Mouse (Mus musculus): ENCODE data around the gene Klrb1. TPM values are rescaled to one million over a fixed set of nuclear protein-coding genes. Genes with fewer than 3 reads are reported as not detected.

The Klrb1 gene
- total and polyA plus RNA-seq, 3 experiments, result not detected

DNA sequence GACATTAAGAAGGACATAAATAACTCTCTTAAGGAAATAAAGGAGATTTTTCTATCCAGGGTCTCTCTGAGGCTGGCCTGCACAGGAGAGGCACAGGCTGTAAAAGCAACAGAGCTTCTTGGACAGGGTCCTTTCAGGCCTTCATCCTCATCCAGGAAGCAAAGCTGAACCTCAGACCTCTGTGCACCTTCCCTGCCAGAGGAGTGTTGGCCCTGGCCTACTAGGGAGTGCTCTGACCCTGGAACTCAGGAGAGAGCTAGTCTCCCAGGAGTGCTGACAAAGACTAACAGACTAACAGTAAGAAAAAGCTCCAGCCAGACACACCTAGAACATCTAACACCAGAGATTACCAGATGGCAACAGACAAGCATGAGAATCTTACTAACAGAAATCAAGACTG lies 43.3 kb downstream of the Klrb1 start:
- intact Hi-C loops (cut with DNase I), result no loop called here
- DNase-seq, result no peak
- no peaks in the 10 kb centered on the region for H3K27me3 ChIP-seq (ENCODE audit: control insufficient read depth, insufficient read depth, low read length)
- H3K4me3 ChIP-seq, result no peak overlapping the region
- TF ChIP-seq CTCF (IDR thresholded peaks at IDR 0.05) (no peak), POLR2A (IDR thresholded peaks at IDR 0.05; ENCODE audit: insufficient read depth, low read depth, low read length) (no peak), EP300 (IDR thresholded peaks at IDR 0.05; ENCODE audit: insufficient read depth, low read depth, low read length) (no peak)
- no peaks in the 10 kb centered on the region for H3K36me3 ChIP-seq (ENCODE audit: control insufficient read depth, insufficient read depth, low read length)
- H3K79me2 ChIP-seq (replicated peaks; ENCODE audit: control insufficient read depth, insufficient read depth, low read length), result no peaks in the 10 kb centered on the region
- H3K4me1 ChIP-seq (ENCODE audit: control insufficient read depth, insufficient read depth, low read length), result no peaks in the 10 kb centered on the region
- H3K9ac ChIP-seq (ENCODE audit: low read depth, low read length), result no peak overlapping the region
- H3K27ac ChIP-seq, result no peak overlapping the region

DNA sequence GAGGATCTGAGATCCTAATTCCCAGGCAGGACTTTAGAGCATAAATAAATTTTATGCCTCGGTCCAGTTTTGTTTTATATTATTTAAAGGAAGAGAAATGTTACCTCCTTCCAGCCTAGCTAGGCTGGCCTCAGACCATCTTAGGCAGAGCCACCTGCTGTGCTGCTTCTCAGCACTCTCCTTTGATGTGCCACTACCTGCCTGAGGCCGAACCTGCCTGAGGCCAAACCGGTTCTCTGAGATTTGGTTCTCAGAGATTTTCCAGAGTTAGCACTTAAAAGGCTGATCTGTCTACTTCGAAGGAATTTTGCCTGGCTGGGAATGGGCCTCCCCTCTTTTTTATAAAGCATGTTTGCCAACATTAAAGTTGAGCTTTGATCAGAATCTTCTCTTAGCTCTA lies 52.9 kb downstream of the Klrb1 start:
- H3K36me3 ChIP-seq (ENCODE audit: control insufficient read depth, insufficient read depth, low read length), result no peaks in the 10 kb centered on the region
- no peaks in the 10 kb centered on the region for H3K79me2 ChIP-seq (replicated peaks; ENCODE audit: control insufficient read depth, insufficient read depth, low read length)
- H3K27me3 ChIP-seq (ENCODE audit: control insufficient read depth, insufficient read depth, low read length), result no peaks in the 10 kb centered on the region
- H3K27ac ChIP-seq, result no peak overlapping the region
- no peaks in the 10 kb centered on the region for H3K4me1 ChIP-seq (ENCODE audit: control insufficient read depth, insufficient read depth, low read length)
- H3K9ac ChIP-seq (ENCODE audit: low read depth, low read length), result no peak overlapping the region
- H3K4me3 ChIP-seq, result no peak overlapping the region
- no peak for DNase-seq
- 49% methylated on average over 4 of the region's 4 CpGs for WGBS
- TF ChIP-seq CTCF (IDR thresholded peaks at IDR 0.05), result no peak
- TF ChIP-seq POLR2A (IDR thresholded peaks at IDR 0.05; ENCODE audit: insufficient read depth, low read depth, low read length), result no peak
- no peak for TF ChIP-seq EP300 (IDR thresholded peaks at IDR 0.05; ENCODE audit: insufficient read depth, low read depth, low read length)
- intact Hi-C loops (cut with DNase I), result no loop called here

DNA sequence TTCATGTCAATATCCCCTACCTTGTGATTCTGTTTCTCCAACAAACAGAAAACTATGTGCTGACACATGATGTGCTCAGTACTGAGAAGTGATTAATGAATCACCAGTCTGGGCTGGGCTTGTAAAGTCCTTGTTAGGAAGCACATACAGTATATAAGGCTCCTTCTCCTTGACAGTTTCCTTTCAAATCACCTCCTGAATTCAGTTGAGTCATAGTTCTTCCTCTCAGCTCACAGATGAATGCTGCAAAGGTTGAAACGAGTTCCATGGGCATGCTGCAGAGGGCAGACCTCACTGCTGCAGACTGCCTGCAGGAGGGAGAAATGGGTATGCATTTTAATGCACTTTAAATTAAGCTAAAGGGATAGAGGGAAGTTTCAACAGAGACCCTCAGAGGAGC lies 60.7 kb downstream of the Klrb1 start, which contains the start of gene Clec2h:
Clec2h (plus strand) TSS at position 180 of the 400 bp plus-strand sequence.
- WGBS, result 3% methylated on average over 1 of the region's 1 CpGs
- no peak for DNase-seq
- no peak within 1 kb of the TSS for H3K9ac ChIP-seq (ENCODE audit: low read depth, low read length)
- TF ChIP-seq EP300 (IDR thresholded peaks at IDR 0.05; ENCODE audit: insufficient read depth, low read depth, low read length) (no peak), POLR2A (IDR thresholded peaks at IDR 0.05; ENCODE audit: insufficient read depth, low read depth, low read length) (no peak), CTCF (IDR thresholded peaks at IDR 0.05) (no peak)
- no peaks in the 10 kb centered on the region for H3K36me3 ChIP-seq (ENCODE audit: control insufficient read depth, insufficient read depth, low read length)
- H3K27me3 ChIP-seq (ENCODE audit: control insufficient read depth, insufficient read depth, low read length), result no peaks in the 10 kb centered on the region
- intact Hi-C loops (cut with DNase I), result no loop called here
- no peaks in the 10 kb centered on the region for H3K79me2 ChIP-seq (replicated peaks; ENCODE audit: control insufficient read depth, insufficient read depth, low read length)
- H3K4me1 ChIP-seq (ENCODE audit: control insufficient read depth, insufficient read depth, low read length), result no peaks in the 10 kb centered on the region
- H3K4me3 ChIP-seq, result no peak within 1 kb of the TSS
- no peak within 1 kb of the TSS for H3K27ac ChIP-seq

DNA sequence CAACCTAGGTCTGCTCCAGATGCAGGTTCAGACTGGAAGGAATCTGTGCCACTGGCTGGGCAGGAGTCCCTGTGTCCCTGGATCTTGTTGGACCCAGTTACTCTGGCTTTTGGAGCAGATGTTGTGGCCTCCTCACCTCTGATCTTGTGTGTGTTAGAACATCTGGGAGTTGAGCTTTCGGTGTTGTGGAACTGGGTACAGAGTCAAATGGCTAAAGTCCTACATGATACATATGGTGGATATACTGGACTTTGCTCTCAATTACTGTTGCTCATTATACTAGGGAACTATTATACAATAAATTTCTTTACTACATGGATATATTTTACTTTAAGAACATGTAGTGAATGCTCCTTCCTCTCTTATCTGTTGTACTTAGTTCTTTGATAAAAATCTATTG lies 61.6 kb downstream of the Klrb1 start:
- no peaks in the 10 kb centered on the region for H3K79me2 ChIP-seq (replicated peaks; ENCODE audit: control insufficient read depth, insufficient read depth, low read length)
- DNase-seq, result no peak
- H3K4me3 ChIP-seq, result no peak overlapping the region
- H3K9ac ChIP-seq (ENCODE audit: low read depth, low read length), result no peak overlapping the region
- H3K27me3 ChIP-seq (ENCODE audit: control insufficient read depth, insufficient read depth, low read length), result no peaks in the 10 kb centered on the region
- H3K27ac ChIP-seq, result no peak overlapping the region
- WGBS, result 93% methylated on average over 1 of the region's 1 CpGs
- TF ChIP-seq POLR2A (IDR thresholded peaks at IDR 0.05; ENCODE audit: insufficient read depth, low read depth, low read length), result no peak
- H3K4me1 ChIP-seq (ENCODE audit: control insufficient read depth, insufficient read depth, low read length), result no peaks in the 10 kb centered on the region
- intact Hi-C loops (cut with DNase I), result no loop called here
- H3K36me3 ChIP-seq (ENCODE audit: control insufficient read depth, insufficient read depth, low read length), result no peaks in the 10 kb centered on the region

Other genes with a start within 250 kb of the Klrb1 start
- 1 to 10 TPM; 1.9 to 3.0 TPM for gene Pzp, start 196.3 kb downstream of the Klrb1 start, total RNA-seq (2021)
- gene Pzp, start 196.3 kb downstream of the Klrb1 start, polyA plus RNA-seq (2012; rRNA removed), result 0.57 and 2.0 TPM in 2 replicates
- gene A2ml1, start 141.5 kb downstream of the Klrb1 start, total RNA-seq (2021), result not detected
- 1.6 TPM in 1 of 2 replicates, not detected in the other for gene A2ml1, start 141.5 kb downstream of the Klrb1 start, polyA plus RNA-seq (2012; rRNA removed)
- not detected for gene Klrb1a, start 99.5 kb downstream of the Klrb1 start, total RNA-seq (2021)
- 0.20 and 0.59 TPM in 2 replicates for gene Klrb1a, start 99.5 kb downstream of the Klrb1 start, polyA plus RNA-seq (2012; rRNA removed)
- gene Clec2h, start 60.7 kb downstream of the Klrb1 start, total RNA-seq (2021), result 1 to 10 TPM in 1 of 2 experiments, under 1 TPM in 1; 0.89 to 1.0 TPM
- gene Clec2h, start 60.7 kb downstream of the Klrb1 start, polyA plus RNA-seq (2012; rRNA removed), result not detected in 2 replicates
- gene Klrb1c, start 66.2 kb upstream of the Klrb1 start, total RNA-seq (2021), result under 1 TPM; 0.18 TPM
- gene Klrb1c, start 66.2 kb upstream of the Klrb1 start, polyA plus RNA-seq (2012; rRNA removed), result 0.20 and 0.92 TPM in 2 replicates
- not detected for gene Gm44511, start 103.3 kb upstream of the Klrb1 start, total RNA-seq (2021)
- 0.86 TPM in 1 of 2 replicates, not detected in the other for gene Gm44511, start 103.3 kb upstream of the Klrb1 start, polyA plus RNA-seq (2012; rRNA removed)
- not detected for gene Klrb1b, start 103.3 kb upstream of the Klrb1 start, total RNA-seq (2021)
- gene Klrb1b, start 103.3 kb upstream of the Klrb1 start, polyA plus RNA-seq (2012; rRNA removed), result 0.41 TPM in 1 of 2 replicates, not detected in the other
- gene Clec2i, start 164.5 kb upstream of the Klrb1 start, total RNA-seq (2021), result under 1 TPM in 1 of 2 experiments, not detected in 1; 0.14 TPM
- 0.12 and 0.31 TPM in 2 replicates for gene Clec2i, start 164.5 kb upstream of the Klrb1 start, polyA plus RNA-seq (2012; rRNA removed)
- gene BC035044, start 168.1 kb upstream of the Klrb1 start, total RNA-seq (2021), result under 1 TPM in 1 of 2 experiments, not detected in 1; 0.47 TPM
- gene BC035044, start 168.1 kb upstream of the Klrb1 start, polyA plus RNA-seq (2012; rRNA removed), result 0.35 and 0.50 TPM in 2 replicates
- gene Clec2g, start 211.3 kb upstream of the Klrb1 start, total RNA-seq (2021), result 1 to 10 TPM; 1.5 to 2.9 TPM
- not detected in 2 replicates for gene Clec2g, start 211.3 kb upstream of the Klrb1 start, polyA plus RNA-seq (2012; rRNA removed)